Mouse (Mus musculus) gonadal fat pad, adult 2 months (tissue): ENCODE measurements around the gene Cdc73. TPM values are rescaled to one million over a fixed set of nuclear protein-coding genes. Genes with fewer than 3 reads are reported as not detected.
"Not testable (repeated sequence)": the region's sequence is repeated elsewhere in the genome, so short reads cannot be mapped to it uniquely, and the experiment has no call there.

Source experiments
- DNase-seq: peaks from one replicate; pipeline ENCODE4 v3.0.0-alpha.2; 2012; ENCODE audit warnings: low read depth
- polyA plus RNA-seq: library from polyadenylated mRNA; depleted of rRNA; stranded (reverse); fragments of >200 nt; gene quantifications from 2 replicates; pipeline ENCODE4 v1.2.3, GENCODE M21; 2012

The Cdc73 gene
- polyA plus RNA-seq, 1 experiment, result 3.8 TPM

DNA sequence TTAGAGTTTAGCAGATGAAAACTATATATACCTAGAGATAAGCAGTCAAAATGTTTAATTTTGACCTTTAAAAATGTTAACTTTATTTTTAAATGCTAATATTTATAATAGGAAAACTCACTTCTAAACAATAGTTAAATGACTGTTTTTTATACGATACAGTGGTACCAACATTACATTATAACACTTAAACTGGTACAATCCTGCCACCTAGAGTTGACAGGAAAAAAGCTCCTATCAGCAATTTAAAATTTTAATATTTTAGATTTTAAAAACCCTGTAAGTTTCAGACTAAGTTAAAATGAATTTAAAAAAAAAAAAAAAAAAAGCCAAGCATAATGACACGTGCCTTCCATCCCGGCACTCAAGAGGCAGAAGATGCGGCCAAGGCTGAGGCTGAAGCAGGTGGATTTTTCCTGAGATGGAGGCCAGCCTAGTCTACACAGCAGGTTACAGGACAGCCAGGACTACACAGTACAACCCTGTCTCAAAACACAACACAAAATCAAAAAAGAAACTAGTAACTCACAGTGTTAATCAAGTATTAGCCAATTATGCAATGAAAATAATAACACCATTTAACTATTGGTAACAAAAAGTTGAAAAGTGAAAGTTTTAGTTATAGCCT, 26.8 kb downstream of the Cdc73 start:
- DNase-seq, result no peak

DNA sequence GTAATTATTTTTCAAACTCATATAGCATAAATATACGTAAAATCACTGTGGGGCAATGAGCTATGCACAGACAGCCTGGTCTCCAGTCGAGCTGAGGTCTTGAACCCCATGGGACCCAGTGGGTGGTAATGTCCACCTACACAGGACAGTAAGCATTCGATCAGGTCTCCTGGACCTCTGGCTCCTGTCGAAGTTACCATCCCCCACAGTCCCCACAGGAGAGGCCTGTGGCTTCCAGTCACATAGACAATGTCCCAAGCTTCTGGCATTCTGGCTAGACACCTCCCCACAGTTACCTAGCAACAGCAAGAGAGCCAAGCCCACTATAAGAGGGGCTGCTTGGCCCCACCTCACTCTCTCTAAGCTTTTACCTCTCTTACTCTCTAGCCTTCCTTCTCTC, 37.9 kb downstream of the Cdc73 start:
- not testable (repeated sequence) for DNase-seq

DNA sequence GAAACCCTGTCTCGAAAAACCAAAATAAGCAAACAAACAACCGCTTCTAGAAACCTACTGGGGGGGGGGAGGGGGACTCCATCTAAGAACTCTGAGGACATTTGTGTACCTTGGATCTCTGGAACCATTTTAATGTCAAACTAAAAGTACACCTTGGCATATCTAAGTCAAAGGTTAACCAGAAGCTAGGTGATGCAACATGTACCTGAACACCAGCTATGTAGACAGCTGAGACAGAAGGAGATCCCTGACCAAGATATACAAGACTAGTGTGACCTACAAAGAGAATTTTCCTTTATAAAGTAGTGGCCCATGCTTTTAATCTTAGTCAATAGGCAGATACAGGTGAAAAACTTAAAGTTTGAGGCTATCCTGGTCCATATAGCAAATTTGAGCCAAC, 39.5 kb downstream of the Cdc73 start:
- DNase-seq, result no peak

DNA sequence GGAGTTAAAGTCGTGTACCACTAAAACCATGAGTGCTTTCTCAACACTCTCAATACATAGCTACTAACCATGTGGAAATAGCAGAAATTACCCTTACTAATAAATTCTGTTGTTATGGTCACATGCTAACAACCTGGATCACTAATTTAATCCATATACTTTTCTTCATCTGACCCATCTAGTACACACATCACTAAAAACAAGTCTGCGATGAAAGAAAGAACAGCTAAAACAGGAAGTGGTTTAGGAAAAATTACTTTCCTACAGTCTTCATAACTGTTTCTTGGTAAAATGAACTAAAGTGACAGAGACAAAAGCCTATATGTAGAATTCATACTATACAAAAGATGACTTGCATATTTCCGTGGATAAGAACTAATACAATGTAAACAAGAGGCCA, 49.0 kb downstream of the Cdc73 start:
- DNase-seq, result no peak

DNA sequence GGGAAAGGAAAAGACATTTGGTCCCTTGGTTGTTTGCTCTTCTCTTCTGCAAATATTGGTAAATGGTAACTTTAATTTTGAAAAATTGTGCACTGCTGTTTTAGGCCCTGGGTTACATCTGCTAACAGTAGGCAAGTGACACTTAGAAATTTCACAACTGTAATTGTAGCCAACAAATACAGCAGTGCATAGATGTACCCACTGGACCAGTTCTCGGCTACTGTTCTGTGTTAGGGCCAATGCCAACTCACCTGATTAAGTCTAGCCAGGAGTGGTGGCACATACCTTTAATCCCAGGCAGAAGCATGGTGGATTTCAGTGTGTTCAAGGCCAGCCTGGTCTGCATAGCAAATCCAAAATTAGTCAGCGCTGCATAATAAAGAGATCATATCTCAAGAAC, 52.4 kb downstream of the Cdc73 start:
- peak; percentile 79 for DNase-seq

DNA sequence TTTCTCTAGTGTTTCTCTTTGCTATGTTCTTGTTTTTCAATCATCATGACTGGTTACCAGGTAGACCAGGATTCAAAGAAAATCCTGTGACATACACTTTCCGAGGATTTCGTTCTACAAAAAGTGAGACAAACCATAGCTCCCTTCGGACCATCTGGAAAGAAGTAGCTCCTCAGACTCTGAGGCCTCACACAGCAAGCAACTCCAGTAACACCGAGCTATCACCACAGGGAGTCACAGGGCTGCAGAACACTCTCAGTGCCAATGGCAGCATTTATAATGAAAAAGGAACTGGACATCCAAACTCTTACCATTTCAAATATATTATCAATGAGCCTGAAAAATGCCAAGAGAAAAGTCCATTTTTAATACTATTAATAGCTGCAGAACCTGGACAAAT, 56.5 kb downstream of the Cdc73 start:
- no peak for DNase-seq

DNA sequence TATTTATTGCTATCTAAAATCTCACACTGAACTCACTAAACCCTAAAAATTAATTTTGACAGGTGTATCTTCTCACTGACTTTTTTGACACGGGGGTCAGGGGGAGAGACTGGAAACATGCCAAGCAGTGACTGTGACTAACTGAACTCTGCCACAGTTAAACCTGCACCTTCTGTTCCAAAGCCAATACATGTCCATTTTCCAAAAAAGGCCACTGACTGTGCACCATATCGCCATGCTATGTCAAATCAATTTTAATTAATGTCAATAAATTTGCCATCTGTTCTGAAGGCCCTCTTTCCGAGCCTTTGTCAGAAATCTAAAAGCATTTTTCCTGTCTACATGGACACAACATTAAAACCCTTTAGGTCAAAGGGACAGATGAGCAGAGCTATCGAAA, 57.3 kb downstream of the Cdc73 start:
- DNase-seq, result no peak

DNA sequence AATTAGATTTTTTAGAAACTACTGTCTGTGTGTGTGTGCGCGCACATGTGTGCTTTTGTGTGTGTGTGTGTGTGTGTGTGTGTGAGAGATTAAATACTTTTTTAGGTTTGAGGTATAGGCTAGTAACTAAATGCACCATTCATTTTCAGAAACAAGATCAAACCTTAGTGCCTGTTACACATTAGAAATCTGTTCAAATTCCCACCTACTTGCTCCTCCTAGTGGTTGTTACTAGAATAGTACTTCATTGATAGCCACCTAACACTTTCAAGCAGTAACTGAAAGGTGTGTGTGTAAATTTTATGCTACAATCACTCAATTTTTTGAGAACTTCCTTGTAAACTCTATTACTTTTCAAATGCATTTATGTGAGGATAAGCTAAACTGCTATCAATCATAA, 58.5 kb downstream of the Cdc73 start:
- no peak for DNase-seq

DNA sequence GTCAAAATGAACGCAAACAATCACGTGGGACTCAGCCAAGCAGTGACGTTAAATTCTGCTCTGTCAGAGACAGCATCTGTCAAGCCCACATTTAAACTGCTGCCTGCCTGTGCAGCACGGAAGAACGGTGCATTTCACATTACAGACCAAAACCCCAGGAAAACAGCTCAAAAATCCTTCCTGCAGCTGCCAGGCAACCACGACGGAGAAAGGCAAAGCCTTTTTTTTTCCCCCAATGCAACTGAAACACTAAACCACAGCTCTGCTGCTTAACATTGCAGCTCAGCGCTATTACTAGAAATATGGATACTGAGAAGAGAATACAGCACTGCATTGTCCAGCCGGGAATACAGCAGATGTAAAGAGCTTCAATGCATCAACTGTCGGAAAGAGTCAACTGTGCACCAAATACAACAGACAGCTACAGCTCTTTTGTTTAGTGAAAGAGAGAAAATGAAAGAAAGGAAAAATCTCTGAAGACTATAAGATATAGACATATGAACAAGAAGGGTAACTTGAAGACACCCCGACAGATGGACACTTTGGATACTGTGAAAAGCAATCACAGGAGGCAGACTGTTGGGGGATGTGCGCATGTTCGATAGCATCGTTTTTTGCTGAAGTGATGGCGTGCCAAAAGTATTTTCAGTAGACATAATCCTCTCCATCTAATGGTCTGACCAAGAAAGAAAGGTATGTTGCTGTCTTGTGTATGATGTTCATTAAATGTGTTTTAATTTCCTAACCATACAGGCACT, 61.9 kb downstream of the Cdc73 start, which contains the start of gene B3galt2:
B3galt2 (plus strand) TSS at position 15 of the 758 bp plus-strand sequence.
- DNase-seq, result no peak

DNA sequence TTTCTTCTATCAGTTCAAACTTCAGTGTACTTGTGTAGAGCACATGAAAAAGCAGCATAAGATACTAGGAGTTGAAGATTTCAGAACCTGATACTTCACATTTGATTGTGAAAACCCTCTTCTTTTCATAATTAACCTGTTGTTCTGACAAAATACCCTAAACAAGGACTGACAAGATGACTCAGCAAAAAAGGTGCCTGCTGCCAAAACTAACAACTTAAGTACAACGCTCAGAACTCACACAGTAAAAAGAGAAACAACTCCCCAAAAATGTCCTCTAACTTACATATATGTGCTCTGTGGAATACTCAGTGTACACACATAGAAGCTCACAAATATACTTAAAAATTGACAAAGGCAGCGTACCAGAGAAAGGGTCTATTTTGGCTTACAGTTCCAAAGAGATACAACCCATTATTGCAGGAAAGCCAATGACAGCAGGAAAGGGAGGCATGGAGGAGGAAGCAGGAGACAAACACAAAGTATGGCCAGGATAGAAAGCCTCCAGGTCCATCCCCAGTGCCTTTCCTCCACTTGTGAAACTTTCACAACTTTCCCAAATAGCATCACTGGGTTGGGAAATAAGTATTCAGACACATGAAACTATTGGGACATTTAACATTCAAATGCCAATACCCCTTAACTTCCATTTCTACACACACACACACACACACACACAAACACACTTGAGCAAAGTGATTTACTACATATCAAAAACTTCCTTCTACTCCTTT, 69.7 kb downstream of the Cdc73 start:
- DNase-seq, result peak; percentile 72

DNA sequence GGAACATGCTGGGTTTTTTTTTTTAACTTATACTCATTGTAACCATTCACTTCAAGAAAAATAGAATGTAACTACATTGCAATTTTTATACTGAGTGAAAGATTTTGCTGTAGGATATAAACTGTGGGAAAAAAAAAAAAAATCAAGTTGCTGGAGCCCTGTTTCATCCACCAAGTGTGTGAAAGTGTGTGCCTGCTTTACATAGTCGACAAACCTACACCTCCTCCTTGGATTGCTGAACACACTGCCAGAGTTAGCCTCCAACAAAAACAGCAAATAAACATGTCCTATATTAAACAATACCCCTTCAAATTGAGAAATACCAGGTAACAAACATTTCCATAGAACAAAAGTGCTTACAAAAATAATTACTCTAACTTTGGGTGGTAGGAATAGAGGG, 70.3 kb downstream of the Cdc73 start:
- peak; percentile 40 for DNase-seq

DNA sequence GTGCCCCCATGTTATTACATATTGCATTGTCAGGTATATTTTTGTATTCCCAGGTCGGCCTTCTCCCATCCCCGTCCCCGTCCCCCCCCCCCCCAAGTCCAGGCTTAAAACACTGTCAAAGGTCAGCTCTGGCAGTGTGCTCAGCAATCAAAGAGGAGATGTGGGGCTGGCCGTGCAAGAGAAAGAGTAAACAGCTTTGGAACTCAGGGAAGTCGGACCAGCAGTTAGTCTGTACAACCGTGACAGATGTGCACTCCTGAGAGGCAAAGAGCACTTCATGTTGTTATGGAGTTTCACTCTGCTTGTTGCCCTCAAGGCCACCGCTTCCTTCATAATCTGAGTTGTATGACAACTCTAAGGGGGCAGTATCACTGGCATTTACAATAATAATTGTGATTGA, 71.4 kb downstream of the Cdc73 start:
- no peak for DNase-seq

DNA sequence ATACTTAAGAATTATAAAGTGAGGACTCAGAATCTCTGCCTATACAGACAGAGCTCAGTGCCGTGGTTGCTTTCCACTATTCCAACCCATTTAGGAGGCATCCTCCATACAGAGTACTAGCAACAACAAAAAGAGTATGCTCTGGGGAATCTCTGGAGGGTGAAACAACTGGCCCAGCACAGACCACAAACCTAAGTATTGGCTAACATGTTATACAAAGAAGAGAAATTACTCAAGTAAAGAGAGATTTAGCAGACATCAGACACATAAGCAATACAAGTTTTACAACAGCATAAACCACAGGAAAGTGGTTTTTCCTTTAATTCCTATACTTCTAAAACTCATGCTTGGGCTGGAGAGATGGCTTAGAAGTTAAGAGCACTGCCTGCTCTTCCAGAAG, 80.1 kb downstream of the Cdc73 start:
- DNase-seq, result no peak

DNA sequence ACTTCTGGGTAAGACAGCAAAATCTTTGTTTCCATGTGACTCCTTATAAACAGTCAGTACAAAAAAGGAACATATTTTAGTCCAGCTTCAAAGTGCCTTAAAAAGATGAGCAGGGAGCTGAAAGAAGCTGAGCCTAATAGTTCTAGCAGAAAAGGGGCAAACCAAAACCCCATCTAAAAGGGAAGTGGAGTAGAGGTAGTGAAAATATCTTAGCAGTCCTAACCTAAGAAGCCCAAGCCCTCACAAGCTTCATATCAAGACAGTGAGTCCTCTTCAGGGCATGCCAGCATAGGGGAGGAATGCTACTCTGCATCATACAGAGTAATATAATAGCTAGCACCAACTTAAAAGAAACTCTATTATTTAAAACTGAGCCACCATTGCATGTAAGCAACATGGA, 80.8 kb downstream of the Cdc73 start:
- no peak for DNase-seq

DNA sequence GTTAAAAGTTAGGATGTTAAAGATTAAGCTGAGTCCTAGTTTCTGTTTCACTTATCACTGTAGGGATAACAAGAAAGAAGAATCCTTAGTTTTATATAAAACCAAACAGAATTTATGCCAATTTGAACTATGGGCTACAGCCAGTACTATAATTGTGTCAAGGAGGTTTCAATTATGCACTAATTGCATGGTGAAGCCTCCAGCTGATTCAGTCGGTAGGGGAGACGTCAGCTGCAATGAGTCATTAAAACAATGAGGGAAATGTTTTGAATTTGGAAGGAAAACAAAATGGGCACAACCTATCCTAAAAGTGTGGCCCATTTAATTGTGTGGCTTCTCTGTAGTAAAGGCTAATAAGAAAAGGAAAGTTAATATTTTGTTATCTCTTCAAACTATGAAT, 82.9 kb downstream of the Cdc73 start:
- DNase-seq, result no peak

DNA sequence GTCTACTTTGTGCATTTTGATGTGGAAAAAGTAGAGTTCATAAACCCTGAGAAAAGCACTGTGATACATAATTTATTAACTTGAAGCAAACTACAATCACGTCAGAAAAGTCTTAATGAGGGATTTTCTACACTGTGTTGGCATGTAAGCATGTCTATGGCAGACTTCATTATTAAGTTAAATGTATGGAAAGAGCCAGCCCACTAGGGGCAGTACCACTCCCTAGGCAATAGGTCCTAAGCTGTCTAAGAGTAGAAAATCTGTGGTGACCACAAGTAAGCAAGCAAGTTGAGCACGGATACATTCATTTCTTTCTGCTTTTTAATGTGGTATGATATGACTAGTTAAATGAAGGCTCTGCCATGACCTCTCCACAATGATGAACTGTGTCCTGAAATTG, 89.8 kb downstream of the Cdc73 start:
- no peak for DNase-seq

DNA sequence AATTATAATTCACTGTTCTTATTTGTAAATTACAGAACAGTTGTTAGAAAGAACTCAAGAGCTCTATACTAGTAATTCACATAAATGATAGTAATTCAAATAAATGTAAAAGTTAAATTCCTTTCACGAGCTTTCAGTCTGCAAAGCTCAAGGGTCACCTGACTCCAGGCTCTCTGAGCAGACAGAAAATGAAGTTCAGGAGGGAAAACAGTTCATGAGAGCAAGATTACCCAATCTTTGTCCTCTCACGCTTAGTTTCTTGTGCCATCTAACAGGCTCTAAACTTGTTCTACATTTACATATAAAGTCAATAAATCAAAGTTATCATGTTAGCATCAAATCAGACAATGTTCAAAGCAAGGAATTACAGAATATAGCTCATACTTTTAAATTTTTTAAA, 93.8 kb downstream of the Cdc73 start:
- no peak for DNase-seq

DNA sequence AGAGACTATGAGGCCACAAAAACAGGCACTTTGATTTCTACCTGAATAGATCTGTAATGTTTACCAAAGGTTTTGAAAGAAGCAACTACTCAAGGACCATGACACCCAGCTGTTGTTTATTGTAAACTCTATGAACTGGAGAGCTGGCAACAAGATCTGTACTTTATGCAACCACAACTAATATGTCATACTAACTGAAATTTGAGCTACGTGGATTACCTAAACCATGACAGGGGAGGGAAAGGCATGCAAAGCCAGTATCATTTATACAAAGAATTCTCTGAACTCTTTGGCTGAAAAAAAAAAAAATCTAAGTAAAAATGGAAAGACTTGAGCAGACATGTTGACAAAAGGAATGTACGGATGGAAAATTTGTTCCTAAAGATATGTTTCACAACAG, 105.8 kb downstream of the Cdc73 start:
- DNase-seq, result no peak

DNA sequence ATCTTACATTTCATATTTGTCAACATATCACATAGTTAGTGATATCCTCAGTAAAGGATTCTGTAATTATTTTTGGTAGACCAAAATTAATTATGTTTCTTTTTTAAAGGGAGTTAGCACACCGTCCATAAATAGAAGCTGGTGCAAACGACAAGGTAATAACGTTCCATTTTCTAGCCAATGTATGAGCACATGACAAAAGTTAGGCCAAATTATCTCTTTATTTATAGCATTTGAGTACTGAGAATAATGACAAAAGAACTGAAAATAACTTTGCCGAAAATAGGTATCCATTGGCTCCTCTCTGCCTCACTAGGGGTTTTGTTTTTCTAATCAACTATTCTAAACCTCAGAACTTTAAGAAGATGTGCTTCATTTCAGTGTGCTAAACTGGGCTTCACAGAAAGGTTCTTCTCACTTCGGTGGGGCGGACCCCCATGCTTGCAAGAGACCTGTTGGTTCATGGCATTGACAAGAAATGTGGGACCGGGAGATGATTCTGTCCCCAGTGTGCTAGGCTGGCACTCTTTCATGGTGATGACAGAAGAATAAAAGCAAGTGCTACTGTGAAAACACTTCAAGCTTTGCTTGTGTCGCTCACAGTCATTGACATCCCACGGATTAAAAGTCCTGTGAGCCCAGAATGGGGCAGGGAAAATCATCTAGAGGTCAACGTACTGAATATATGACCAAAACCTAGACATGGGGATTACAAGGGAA, 125.7 kb downstream of the Cdc73 start:
- DNase-seq, result no peak

DNA sequence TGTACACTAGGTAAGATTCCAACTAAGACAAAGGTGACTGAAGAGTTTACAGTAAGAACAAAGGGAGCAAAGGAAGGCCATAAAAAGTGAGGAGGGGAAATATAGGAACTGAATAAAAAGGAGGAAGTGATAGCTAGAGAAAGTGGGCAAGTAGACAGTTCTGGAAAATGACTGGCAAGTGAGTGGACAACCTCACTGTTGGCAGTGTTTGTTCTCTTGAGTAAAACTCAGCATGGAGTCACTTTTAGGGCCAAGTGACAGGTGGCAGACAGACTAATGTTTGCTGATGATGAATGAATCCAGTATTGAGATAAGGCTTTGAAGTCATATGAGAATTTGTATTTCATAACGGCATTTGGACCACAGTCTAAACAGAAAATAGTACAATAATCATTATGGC, 144.5 kb downstream of the Cdc73 start:
- no peak for DNase-seq

DNA sequence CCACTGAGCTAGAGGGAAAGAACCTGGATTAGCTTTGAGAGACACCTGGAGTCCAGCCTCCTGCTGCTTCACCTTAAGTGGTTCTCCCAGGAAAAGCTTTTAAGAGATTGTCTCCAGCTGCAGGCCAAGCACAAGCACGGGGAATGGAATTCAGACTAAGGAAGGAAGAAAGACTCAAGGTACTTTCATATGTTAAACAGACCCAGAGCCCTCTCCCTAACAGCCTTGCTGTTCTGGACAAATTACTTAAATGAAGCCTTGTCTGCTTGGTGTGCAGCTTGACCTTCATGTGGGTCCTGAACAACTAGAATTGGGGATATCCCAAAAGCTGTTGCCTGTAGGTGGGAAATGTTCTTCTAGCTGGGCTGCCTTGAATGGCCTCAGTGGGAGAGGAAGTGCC, 147.2 kb downstream of the Cdc73 start:
- DNase-seq, result no peak

DNA sequence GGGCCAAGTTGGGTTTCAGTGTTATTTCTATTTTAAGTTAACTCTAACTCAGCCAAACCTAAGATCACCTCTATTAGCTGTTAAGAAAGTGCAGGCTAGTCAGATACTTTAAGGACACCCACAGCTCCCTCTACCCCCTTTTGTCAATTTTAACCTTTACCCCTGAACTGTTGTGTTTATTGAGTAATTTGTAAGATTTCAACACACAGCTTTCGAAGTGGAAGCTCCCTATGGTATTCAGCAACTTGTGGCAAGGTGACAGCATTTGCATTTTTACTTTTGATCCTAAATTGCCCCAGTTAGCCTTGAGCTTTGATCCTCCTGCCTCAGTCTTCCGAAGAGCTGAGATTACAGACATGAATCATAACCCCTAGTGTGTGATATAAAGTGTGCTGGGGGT, 148.1 kb downstream of the Cdc73 start:
- no peak for DNase-seq
